Mouse (Mus musculus): ENCODE data around the gene Ermp1.

Ermp1 gene

GRCm38 (mm10) chr19:29647651-29648549 is at the start of gene Ermp1:
Ermp1 (minus strand) TSS chr19:29648415.
- DNase-seq, result peak; percentile 98

DNA sequence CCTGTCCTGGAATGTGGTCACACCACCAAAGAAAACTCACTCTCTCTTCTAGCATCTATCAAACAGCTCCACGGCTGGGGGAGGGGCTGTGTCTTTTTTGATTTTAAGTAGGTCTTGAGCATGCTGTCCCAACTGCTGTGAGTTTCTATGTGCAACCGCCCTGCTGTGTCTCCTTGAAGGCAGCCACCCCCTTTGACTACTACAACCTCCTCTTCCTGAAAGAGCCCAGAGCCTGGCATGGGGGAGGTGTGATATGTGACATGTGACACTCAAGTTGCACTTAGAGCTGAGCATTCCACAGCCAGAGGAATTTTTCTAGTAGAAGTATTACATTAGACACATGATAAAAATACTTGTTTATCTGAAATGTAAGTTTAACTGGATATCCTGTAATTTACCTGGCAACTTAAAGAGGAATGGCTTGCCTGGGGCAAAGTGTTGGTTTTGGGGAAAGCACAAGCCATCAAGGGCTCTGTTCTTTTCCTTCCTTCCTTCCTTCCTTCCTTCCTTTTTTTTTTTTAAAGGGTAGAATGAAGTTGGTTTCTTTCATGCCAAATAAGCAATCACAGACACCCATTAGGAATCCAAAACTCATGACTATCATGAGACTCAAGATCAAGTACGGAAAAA is 49.1 kb upstream of the Ermp1 start, which contains the start of gene Mlana:
Gene Mlana (plus strand): TSS at position 580 of the 630 bp plus-strand sequence.
- peak; percentile 6 for DNase-seq

GRCm38 (mm10) chr19:29696840-29697239 is 48.6 kb upstream of the Ermp1 start:
- no peak for DNase-seq

DNA sequence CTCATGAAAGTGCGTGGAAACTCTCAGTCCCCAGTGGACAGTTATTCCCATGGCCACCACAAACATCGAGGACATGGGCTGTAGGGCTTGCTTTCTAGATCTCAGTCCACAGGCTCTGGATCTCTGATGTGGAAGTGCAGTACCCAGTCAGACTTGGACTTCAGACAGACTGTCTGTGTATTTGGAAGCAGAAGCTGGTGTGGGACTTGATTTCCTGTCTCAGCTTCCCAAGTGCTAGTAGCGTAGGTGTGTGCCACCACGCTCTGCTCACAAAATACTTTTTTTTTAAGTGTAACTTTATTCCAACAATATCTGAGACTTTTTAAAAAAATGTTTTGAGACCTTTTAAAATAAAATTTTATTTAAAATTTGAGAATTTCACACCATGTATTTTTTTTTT is 48.1 kb upstream of the Ermp1 start:
- DNase-seq, result no peak

GRCm38 (mm10) chr19:29695071-29695470 is 46.9 kb upstream of the Ermp1 start:
- no peak for DNase-seq

DNA sequence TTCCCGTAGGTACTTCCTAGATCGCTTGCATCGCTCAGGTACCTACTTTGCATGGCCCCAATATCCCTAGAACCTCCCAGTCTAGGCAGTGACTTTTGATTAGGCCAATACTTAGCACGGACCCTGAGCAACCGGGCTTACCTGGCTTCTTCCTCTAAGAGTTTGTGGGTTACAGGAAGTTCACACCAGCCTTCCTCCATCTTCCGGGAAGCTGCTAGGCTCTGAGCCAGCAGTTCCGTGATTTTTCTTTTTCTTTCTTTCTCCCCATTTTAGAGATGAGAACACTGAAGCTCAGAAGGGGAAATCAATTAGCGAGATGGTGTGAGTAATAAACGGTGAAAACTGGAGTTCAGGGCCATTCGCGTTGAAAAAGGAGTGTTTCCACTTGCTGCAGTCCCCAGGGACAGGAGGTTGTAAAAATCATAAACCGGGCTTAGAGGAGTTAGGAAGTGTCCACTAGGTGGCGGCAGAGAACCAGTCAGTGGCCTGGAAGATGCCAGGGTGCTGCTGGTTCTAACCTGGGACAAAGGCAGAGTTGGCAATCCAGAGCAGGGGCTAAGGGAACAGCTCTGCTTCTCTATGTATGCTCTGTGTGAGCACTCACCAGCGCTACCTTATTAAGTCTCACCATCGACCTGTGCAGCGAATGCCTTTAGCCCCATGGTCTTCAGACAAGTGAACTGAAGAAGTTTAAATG is 35.8 kb upstream of the Ermp1 start:
- peak; percentile 78 for DNase-seq

- no peak for DNase-seq
These were observed 32.3 kb upstream of the Ermp1 start for GRCm38 (mm10) chr19:29680182-29681152.

- DNase-seq, result no peak
These were observed 30.1 kb upstream of the Ermp1 start for GRCm38 (mm10) chr19:29678181-29678778.

GRCm38 (mm10) chr19:29676479-29677193 is 28.4 kb upstream of the Ermp1 start:
- no peak for DNase-seq

- no peak for DNase-seq
These were observed 27.4 kb upstream of the Ermp1 start for GRCm38 (mm10) chr19:29675562-29676078.

DNA sequence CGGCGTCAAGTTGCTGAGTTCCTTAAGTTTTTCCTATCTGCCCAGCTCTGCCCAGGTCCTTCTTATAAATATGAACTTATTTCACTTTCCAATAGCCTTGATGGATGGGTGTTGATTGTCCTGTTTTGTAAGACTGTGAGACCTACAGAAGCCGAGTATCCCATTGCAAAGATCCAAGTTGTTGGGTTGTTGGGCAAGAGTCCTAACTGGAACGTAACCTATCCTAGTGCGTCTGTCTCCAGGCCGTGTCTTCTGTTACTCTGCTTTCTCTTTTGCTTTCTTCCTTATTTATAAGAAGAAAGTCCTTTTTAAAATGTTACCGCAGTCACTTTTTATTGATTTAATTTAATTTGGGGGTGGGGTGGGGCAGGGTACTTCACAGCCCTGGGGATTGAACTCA is 26.7 kb upstream of the Ermp1 start:
- DNase-seq, result no peak

DNA sequence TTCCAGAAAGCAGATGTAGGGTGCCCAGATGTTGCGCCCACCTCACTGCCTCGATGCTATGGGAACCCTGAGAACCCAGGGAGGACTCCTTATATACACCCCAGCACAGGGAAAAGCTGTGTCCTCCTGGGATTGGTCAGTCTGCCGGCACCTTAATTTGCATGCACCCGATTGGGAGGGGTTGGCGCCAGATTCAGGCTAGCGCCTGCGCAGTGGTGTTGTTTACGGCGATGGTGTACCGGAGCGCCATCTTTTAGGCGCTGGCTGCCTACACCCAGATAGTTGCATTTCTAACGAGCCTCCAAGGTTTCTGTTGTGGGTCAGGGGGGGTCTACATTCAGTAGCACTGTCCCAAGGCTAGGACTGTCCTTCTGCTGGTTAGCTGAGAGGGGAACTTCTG is 24.4 kb upstream of the Ermp1 start:
- no peak for DNase-seq

- no peak for DNase-seq
These were observed 22.9 kb upstream of the Ermp1 start for GRCm38 (mm10) chr19:29671160-29671559.

DNA sequence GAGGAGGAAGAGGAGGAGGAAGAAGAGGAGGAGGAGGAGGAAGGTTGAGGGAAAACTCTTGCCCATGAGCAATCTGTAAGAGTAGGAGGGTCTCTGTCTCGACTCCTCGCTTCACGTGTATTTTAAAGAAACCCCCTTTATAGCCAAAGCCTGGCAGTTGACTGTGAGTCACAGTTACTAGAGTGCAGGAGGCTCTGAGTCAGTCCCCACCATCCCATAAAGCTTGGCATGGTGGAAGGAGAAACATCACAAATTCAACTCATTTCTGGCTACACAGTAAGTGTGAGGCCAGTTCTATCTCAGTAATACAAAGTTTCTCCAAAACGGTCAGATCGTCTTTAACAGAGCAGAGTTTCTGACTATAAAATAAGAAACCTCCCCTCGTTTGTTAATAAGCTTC is 22.0 kb upstream of the Ermp1 start:
- DNase-seq, result no peak

- DNase-seq, result no peak
These were observed 19.9 kb upstream of the Ermp1 start for GRCm38 (mm10) chr19:29668135-29668534.

DNA sequence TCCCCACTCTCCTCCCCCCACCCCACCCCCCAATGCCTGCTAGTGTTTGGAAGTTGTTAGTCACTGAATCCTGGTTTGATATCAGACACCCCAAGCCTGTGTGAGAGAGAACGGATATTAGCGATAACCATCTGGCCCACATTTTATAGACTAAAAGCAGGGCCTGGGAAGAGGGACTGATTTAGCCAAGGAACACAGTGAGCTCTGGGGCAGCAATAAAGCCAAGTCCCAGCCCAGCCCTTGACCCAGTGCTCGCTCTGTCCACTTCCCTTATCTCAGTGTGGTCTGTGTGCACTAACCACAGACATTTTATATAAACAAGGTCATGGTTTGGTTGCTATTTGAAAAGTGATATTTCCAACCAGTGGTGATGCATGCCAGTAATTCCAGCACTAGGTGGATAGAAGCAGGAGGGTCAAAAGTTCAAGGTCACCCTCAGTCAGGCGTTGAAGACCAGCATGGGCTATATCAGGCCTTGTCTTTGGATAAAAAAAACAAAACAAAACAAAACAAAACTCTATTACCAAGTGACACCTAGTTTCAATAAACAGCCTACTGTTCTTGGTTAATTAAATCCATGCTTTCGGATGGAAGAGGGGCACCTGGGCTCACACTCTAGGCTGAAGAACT is 18.9 kb upstream of the Ermp1 start:
- no peak for DNase-seq

GRCm38 (mm10) chr19:29666164-29666563 is 17.9 kb upstream of the Ermp1 start:
- no peak for DNase-seq

GRCm38 (mm10) chr19:29664934-29665333 is 16.7 kb upstream of the Ermp1 start:
- DNase-seq, result no peak

DNA sequence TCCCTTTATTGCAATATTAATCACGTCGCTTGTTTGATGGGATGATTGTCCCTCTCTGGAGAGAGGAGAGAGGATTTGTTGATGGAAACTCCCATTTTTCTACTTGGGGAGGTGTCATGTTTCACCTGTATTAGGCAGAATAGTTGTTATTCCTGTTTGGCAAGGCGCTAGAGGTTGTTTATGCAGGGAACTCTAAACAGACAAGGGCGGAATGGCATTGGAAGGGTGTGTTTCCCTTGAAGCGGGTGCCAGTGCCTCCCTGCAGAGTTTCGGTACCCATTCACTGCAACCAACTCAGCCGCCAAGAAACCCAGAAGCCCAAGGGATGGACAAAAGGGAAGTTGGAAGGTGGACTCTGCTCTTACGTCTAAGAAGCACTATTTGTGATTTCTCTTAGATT is 15.6 kb upstream of the Ermp1 start:
- no peak for DNase-seq

DNA sequence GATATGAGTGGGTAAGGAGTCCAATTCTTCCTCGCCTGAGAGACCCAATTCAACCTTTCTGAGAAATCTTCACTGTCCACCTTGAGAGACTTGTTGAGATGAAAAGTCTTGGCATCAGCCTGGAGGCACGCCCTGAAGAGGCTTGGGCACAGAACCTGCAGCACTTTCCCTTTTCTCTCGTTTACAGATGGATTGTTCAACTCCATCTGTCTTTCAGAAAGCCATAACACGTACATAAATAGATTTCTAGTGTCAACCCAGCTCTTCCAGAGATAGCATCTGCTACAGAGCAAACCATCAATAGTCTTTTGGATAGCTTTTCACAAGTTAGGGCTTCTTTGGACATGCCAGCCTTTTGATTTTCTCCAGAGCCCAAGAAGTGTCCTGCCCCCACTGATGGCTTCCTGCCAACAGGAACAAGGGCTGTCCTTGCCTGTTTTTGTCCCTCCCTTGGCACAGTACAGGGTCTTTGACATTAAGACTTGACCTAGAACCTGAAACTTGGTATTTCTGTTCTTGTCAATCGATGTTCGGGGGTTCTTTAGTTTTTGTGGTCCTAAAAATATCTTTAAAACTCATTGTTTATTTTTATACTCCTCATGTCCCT is 13.9 kb upstream of the Ermp1 start:
- no peak for DNase-seq
